Mouse (Mus musculus): ENCODE results near the gene Eps8. TPM values are rescaled to one million over a fixed set of nuclear protein-coding genes. Genes with fewer than 3 reads are reported as not detected.

Gene Eps8
- polyA plus RNA-seq, 1 experiment from 2014 or later: 29.2 TPM

- WGBS: 86% methylated on average over 7 of the region's 7 CpGs
- Histone ChIP-seq H3K27ac (no peak overlapping the region), H3K4me2 (replicated peaks) (no peak overlapping the region), H3K27me3 (no peaks in the 10 kb centered on the region), H3K4me1 (0 out of 2 replicates have a peak, but pooled peaks cover 11% of the 10 kb centered on the region), H3K9ac (no peak overlapping the region), H3K36me3 (0 out of 2 replicates have a peak, but pooled peaks cover 3% of the 10 kb centered on the region), H3K9me3 (no peaks in the 10 kb centered on the region), H3K4me3 (no peak overlapping the region)
- no peak for ATAC-seq (ENCODE audit: low FRiP score, low read depth)
Observed at GRCm38 (mm10) chr6:137606541-137606940, 48.1 kb downstream of the Eps8 start.

- Histone ChIP-seq H3K4me1 (0 out of 2 replicates have a peak, but pooled peaks cover 9% of the 10 kb centered on the region), H3K27ac (no peak overlapping the region), H3K36me3 (0 out of 2 replicates have a peak, but pooled peaks cover 3% of the 10 kb centered on the region), H3K9me3 (no peaks in the 10 kb centered on the region), H3K4me3 (no peak overlapping the region), H3K27me3 (no peaks in the 10 kb centered on the region), H3K4me2 (replicated peaks) (no peak overlapping the region), H3K9ac (no peak overlapping the region)
- WGBS: 74% methylated on average over 4 of the region's 4 CpGs
- no peak for ATAC-seq (ENCODE audit: low FRiP score, low read depth)
Observed at GRCm38 (mm10) chr6:137604417-137605248, 50.0 kb downstream of the Eps8 start.

- no peaks in the 10 kb centered on the region for H3K4me1 ChIP-seq
- no peak overlapping the region for H3K27ac ChIP-seq
- WGBS: 33% methylated on average over 7 of the region's 7 CpGs
- H3K4me3 ChIP-seq: no peak overlapping the region
- H3K36me3 ChIP-seq: 0 out of 2 replicates have a peak, but pooled peaks cover 3% of the 10 kb centered on the region
- no peaks in the 10 kb centered on the region for H3K27me3 ChIP-seq
- no peak for ATAC-seq (ENCODE audit: low FRiP score, low read depth)
- H3K4me2 ChIP-seq (replicated peaks): no peak overlapping the region
- no peak overlapping the region for H3K9ac ChIP-seq
- 0 out of 2 replicates have a peak, but pooled peaks cover 4% of the 10 kb centered on the region for H3K9me3 ChIP-seq
Observed at GRCm38 (mm10) chr6:137598306-137598705, 56.4 kb downstream of the Eps8 start.

- Histone ChIP-seq H3K4me2 (replicated peaks) (no peak overlapping the region), H3K9me3 (0 out of 2 replicates have a peak, but pooled peaks cover 4% of the 10 kb centered on the region), H3K36me3 (no peaks in the 10 kb centered on the region), H3K27me3 (no peaks in the 10 kb centered on the region), H3K9ac (no peak overlapping the region), H3K4me1 (no peaks in the 10 kb centered on the region), H3K4me3 (no peak overlapping the region), H3K27ac (no peak overlapping the region)
- WGBS: 89% methylated on average over 8 of the region's 8 CpGs
- no peak for ATAC-seq (ENCODE audit: low FRiP score, low read depth)
Observed at GRCm38 (mm10) chr6:137597442-137598058, 57.1 kb downstream of the Eps8 start.

- WGBS: 91% methylated on average over 10 of the region's 10 CpGs
- ATAC-seq (ENCODE audit: low FRiP score, low read depth): no peak
Observed at GRCm38 (mm10) chr6:137592582-137592981, 62.1 kb downstream of the Eps8 start.

GRCm38 (mm10) chr6:137589245-137589618 is 65.4 kb downstream of the Eps8 start:
- Histone ChIP-seq H3K4me1 (0 out of 2 replicates have a peak, but pooled peaks cover 2% of the 10 kb centered on the region), H3K27ac (no peak overlapping the region), H3K9ac (no peak overlapping the region), H3K36me3 (no peaks in the 10 kb centered on the region), H3K4me2 (replicated peaks) (no peak overlapping the region), H3K27me3 (no peaks in the 10 kb centered on the region), H3K9me3 (no peaks in the 10 kb centered on the region), H3K4me3 (no peak overlapping the region)
- 81% methylated on average over 3 of the region's 3 CpGs for WGBS
- ATAC-seq (ENCODE audit: low FRiP score, low read depth): no peak

More at GRCm38 (mm10) chr6:137592582-137592981, 62.1 kb downstream of the Eps8 start:
- Histone ChIP-seq H3K4me3 (no peak overlapping the region), H3K9me3 (0 out of 2 replicates have a peak, but pooled peaks cover 4% of the 10 kb centered on the region), H3K4me1 (no peaks in the 10 kb centered on the region), H3K27me3 (no peaks in the 10 kb centered on the region), H3K4me2 (replicated peaks) (no peak overlapping the region), H3K27ac (no peak overlapping the region), H3K9ac (no peak overlapping the region), H3K36me3 (no peaks in the 10 kb centered on the region)

- H3K4me2 ChIP-seq (replicated peaks): no peak overlapping the region
- 82% methylated on average over 10 of the region's 10 CpGs for WGBS
- H3K27me3 ChIP-seq: no peaks in the 10 kb centered on the region
- H3K9ac ChIP-seq: no peak overlapping the region
- ATAC-seq (ENCODE audit: low FRiP score, low read depth): no peak
- no peak overlapping the region for H3K4me3 ChIP-seq
- no peaks in the 10 kb centered on the region for H3K36me3 ChIP-seq
- H3K27ac ChIP-seq: no peak overlapping the region
- H3K4me1 ChIP-seq: 0 out of 2 replicates have a peak, but pooled peaks cover 2% of the 10 kb centered on the region
- no peaks in the 10 kb centered on the region for H3K9me3 ChIP-seq
Observed at GRCm38 (mm10) chr6:137588481-137589244, 66.0 kb downstream of the Eps8 start.

GRCm38 (mm10) chr6:137587866-137588265 is 66.8 kb downstream of the Eps8 start:
- no peak overlapping the region for H3K9ac ChIP-seq
- WGBS: 86% methylated on average over 6 of the region's 6 CpGs
- no peak for ATAC-seq (ENCODE audit: low FRiP score, low read depth)
- no peaks in the 10 kb centered on the region for H3K27me3 ChIP-seq
- no peak overlapping the region for H3K4me2 ChIP-seq (replicated peaks)
- no peak overlapping the region for H3K27ac ChIP-seq
- H3K9me3 ChIP-seq: no peaks in the 10 kb centered on the region
- H3K4me1 ChIP-seq: 0 out of 2 replicates have a peak, but pooled peaks cover 2% of the 10 kb centered on the region
- no peak overlapping the region for H3K4me3 ChIP-seq
- no peaks in the 10 kb centered on the region for H3K36me3 ChIP-seq

- no peak overlapping the region for H3K9ac ChIP-seq
- no peak for ATAC-seq (ENCODE audit: low FRiP score, low read depth)
- H3K36me3 ChIP-seq: no peaks in the 10 kb centered on the region
- H3K27ac ChIP-seq: no peak overlapping the region
- no peaks in the 10 kb centered on the region for H3K9me3 ChIP-seq
- H3K27me3 ChIP-seq: no peaks in the 10 kb centered on the region
- H3K4me1 ChIP-seq: 0 out of 2 replicates have a peak, but pooled peaks cover 2% of the 10 kb centered on the region
- no peak overlapping the region for H3K4me3 ChIP-seq
- 64% methylated on average over 4 of the region's 4 CpGs for WGBS
- H3K4me2 ChIP-seq (replicated peaks): no peak overlapping the region
Observed at GRCm38 (mm10) chr6:137585229-137585628, 69.4 kb downstream of the Eps8 start.

- H3K9ac ChIP-seq: no peak overlapping the region
- H3K27me3 ChIP-seq: no peaks in the 10 kb centered on the region
- ATAC-seq (ENCODE audit: low FRiP score, low read depth): no peak
Observed at GRCm38 (mm10) chr6:137583056-137583455, 71.6 kb downstream of the Eps8 start.

GRCm38 (mm10) chr6:137582207-137582889 is 72.3 kb downstream of the Eps8 start:
- no peaks in the 10 kb centered on the region for H3K9me3 ChIP-seq
- no peak for ATAC-seq (ENCODE audit: low FRiP score, low read depth)
- no peaks in the 10 kb centered on the region for H3K27me3 ChIP-seq
- H3K4me2 ChIP-seq (replicated peaks): no peak overlapping the region
- H3K27ac ChIP-seq: no peak overlapping the region
- no peak overlapping the region for H3K4me3 ChIP-seq
- WGBS: 84% methylated on average over 19 of the region's 19 CpGs
- no peaks in the 10 kb centered on the region for H3K36me3 ChIP-seq
- no peak overlapping the region for H3K9ac ChIP-seq
- 0 out of 2 replicates have a peak, but pooled peaks cover 2% of the 10 kb centered on the region for H3K4me1 ChIP-seq

More at GRCm38 (mm10) chr6:137583056-137583455, 71.6 kb downstream of the Eps8 start:
- Histone ChIP-seq H3K4me2 (replicated peaks) (no peak overlapping the region), H3K27ac (no peak overlapping the region), H3K36me3 (no peaks in the 10 kb centered on the region), H3K4me3 (no peak overlapping the region), H3K9me3 (no peaks in the 10 kb centered on the region), H3K4me1 (0 out of 2 replicates have a peak, but pooled peaks cover 2% of the 10 kb centered on the region)
- WGBS: 83% methylated on average over 5 of the region's 5 CpGs
